Mouse (Mus musculus) erythroblast, embryonic 14.5 days (primary cell): ENCODE data around the gene Hist1h1d. TPM values are rescaled to one million over a fixed set of nuclear protein-coding genes. Genes with fewer than 3 reads are reported as not detected.
"Not testable (repeated sequence)": the region's sequence is repeated elsewhere in the genome, so short reads cannot be mapped to it uniquely, and the experiment has no call there.

Experiments used
- H3K27me3 ChIP-seq: 2 replicates; pipeline ENCODE4 v1.6.1; 2012; ENCODE audit warnings: inconsistent platforms; ENCODE audit not compliant: control insufficient read depth
- H3K36me3 ChIP-seq: 2 replicates; pipeline ENCODE4 v1.6.1; 2012; ENCODE audit warnings: mild to moderate bottlenecking, inconsistent platforms; ENCODE audit not compliant: control insufficient read depth
- H3K4me1 ChIP-seq: 2 replicates; pipeline ENCODE4 v1.6.1; 2012; ENCODE audit warnings: inconsistent platforms; ENCODE audit not compliant: control insufficient read depth
- H3K4me3 ChIP-seq: replicated peaks from 2 replicates; pipeline ENCODE3; 2012; ENCODE audit warnings: moderate library complexity, mild to moderate bottlenecking, inconsistent platforms
- H3K9me3 ChIP-seq: 2 replicates; pipeline ENCODE4 v1.6.1; 2012; ENCODE audit warnings: low read length, inconsistent platforms, mixed read lengths; ENCODE audit not compliant: control insufficient read depth
- GATA1 ChIP-seq: IDR thresholded peaks from 2 replicates; pipeline ENCODE4 v1.6.1; 2012; ENCODE audit warnings: low read length, inconsistent platforms, mixed read lengths
- TAL1 ChIP-seq: IDR thresholded peaks from 3 replicates; pipeline ENCODE4 v1.6.1; 2012; ENCODE audit warnings: low read length, inconsistent platforms, mixed read lengths
- polyA plus RNA-seq: library from polyadenylated mRNA; stranded (reverse); fragments of >175 nt; gene quantifications from 2 replicates; pipeline ENCODE4 v1.2.3, GENCODE M21; 2012

Hist1h1d gene
- polyA plus RNA-seq, 1 experiment, result 0.95 TPM

GRCm38 (mm10) chr13:23586940-23587225, 33.8 kb downstream of the Hist1h1d start:
- Histone ChIP-seq H3K9me3 (peaks cover 2% of the 10 kb centered on the region; the same call in 1 of the 2 replicates), H3K4me3 (peak overlapping the region; percentile 67), H3K4me1 (peaks cover 58% of the 10 kb centered on the region), H3K36me3 (peaks cover 6% of the 10 kb centered on the region), H3K27me3 (no peaks in the 10 kb centered on the region)
- no peak for TF ChIP-seq TAL1

GRCm38 (mm10) chr13:23591206-23591605, 38.1 kb downstream of the Hist1h1d start:
- Histone ChIP-seq H3K9me3 (peaks cover 3% of the 10 kb centered on the region; the same call in 1 of the 2 replicates), H3K36me3 (peaks cover 5% of the 10 kb centered on the region), H3K4me1 (peaks cover 69% of the 10 kb centered on the region), H3K27me3 (no peaks in the 10 kb centered on the region), H3K4me3 (no peak overlapping the region)
- no peak for TF ChIP-seq GATA1
- TF ChIP-seq TAL1, result no peak

- peaks cover 69% of the 10 kb centered on the region for H3K4me1 ChIP-seq
- H3K4me3 ChIP-seq, H3K27me3 ChIP-seq, H3K9me3 ChIP-seq, H3K36me3 ChIP-seq: not testable (repeated sequence)
These were observed 38.8 kb downstream of the Hist1h1d start for GRCm38 (mm10) chr13:23591886-23592285.

DNA sequence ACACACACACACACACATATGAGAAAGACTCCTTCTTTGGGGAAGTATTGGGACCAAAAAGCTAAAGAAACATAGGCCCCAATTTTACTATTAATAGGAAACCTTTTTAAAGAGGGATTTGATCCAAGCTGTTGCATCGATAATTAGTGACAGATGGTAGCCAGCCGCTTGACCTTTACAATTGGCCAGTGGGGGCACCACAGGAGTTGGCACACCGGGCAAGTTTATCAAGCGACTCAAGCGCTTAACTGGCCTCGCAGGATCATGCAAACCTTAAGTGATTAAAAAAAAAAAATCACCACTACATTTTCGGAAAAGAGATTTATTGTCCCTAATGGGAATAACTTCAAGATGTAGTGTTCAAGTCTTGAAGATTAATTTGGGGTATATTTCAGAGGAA, 39.6 kb downstream of the Hist1h1d start:
- Histone ChIP-seq H3K4me1 (peaks cover 73% of the 10 kb centered on the region), H3K36me3 (peaks cover 11% of the 10 kb centered on the region), H3K27me3 (no peaks in the 10 kb centered on the region), H3K9me3 (peaks cover 3% of the 10 kb centered on the region; the same call in 1 of the 2 replicates), H3K4me3 (no peak overlapping the region)
- no peak for TF ChIP-seq TAL1
- TF ChIP-seq GATA1, result no peak

DNA sequence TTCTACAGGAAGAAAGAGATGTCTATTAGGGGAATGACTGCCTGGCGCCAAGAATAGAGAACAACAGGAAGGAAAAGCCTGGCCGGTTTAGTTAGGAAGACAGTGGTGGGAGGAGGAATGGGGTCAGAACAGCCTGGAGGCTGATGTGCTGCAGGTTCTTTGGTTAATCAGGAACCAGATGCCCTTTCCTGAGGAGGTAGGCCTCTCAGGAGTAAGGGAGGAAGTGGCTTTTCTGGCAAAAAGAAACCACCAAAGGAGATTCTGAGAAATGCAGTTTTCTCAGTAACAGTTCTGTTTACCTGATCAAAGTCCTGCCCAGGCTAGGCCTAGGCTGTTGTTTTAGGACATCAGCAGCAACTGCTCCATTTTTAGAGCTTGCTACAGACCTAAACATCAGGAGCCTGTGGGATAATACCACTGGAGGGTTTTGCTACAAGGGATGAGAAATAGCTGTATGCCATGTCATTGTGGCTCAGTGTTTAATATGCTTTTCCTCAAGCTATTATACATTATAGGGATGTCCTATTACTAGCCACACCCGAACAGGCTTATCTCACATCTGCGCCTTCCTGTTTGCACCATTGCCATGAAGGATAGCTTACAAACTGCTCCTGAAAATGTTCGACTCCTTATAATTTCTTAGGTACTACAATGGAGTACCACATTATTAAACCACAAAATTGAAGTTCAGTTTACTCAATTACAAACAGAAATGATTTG, 40.1 kb downstream of the Hist1h1d start:
- no peaks in the 10 kb centered on the region for H3K27me3 ChIP-seq
- H3K36me3 ChIP-seq, result peaks cover 11% of the 10 kb centered on the region
- H3K4me1 ChIP-seq, result peaks cover 74% of the 10 kb centered on the region

DNA sequence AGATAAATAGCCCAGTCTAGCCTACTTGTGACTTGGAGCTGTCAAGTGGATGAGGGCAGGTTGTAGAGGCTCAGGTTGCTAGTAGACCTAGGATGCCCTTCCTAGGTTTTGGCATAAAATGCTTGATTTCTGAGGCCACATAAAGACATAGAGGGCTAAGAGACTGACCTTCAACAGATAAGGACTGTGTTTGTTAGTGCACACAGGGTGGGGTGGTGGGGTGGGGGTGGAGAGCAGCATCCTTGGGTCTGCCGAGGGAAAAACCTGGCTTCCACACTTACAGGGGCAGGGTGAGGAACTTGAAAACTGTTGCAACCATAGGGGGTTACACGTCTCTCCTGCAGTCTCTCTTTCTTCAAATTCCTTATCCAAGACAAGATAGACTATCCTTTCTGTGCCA, 42.1 kb downstream of the Hist1h1d start:
- Histone ChIP-seq H3K9me3 (peaks cover 3% of the 10 kb centered on the region; the same call in 1 of the 2 replicates), H3K4me3 (peak overlapping the region; percentile 45), H3K4me1 (peaks cover 72% of the 10 kb centered on the region), H3K36me3 (peaks cover 9% of the 10 kb centered on the region), H3K27me3 (no peaks in the 10 kb centered on the region)
- TF ChIP-seq TAL1 (no peak), GATA1 (no peak)

More for the DNA sequence above, 40.1 kb downstream of the Hist1h1d start:
- TF ChIP-seq TAL1 (no peak), GATA1 (peak; percentile 59)
- Histone ChIP-seq H3K4me3 (no peak overlapping the region), H3K9me3 (peaks cover 3% of the 10 kb centered on the region; the same call in 1 of the 2 replicates)

GRCm38 (mm10) chr13:23595622-23596372, 42.7 kb downstream of the Hist1h1d start:
- peak overlapping the region; percentile 45 for H3K4me3 ChIP-seq
- peak; percentile 92 for TF ChIP-seq TAL1
- peak; percentile 89 for TF ChIP-seq GATA1
- peaks cover 72% of the 10 kb centered on the region for H3K4me1 ChIP-seq
- H3K27me3 ChIP-seq, result no peaks in the 10 kb centered on the region
- peaks cover 9% of the 10 kb centered on the region for H3K36me3 ChIP-seq
- peaks cover 3% of the 10 kb centered on the region; the same call in 1 of the 2 replicates for H3K9me3 ChIP-seq

GRCm38 (mm10) chr13:23597957-23598356, 44.9 kb downstream of the Hist1h1d start:
- Histone ChIP-seq H3K27me3 (no peaks in the 10 kb centered on the region), H3K36me3 (peaks cover 9% of the 10 kb centered on the region), H3K4me3 (peak overlapping the region; percentile 42), H3K4me1 (peaks cover 69% of the 10 kb centered on the region), H3K9me3 (peaks cover 4% of the 10 kb centered on the region)
- no peak for TF ChIP-seq GATA1
- TF ChIP-seq TAL1, result no peak

GRCm38 (mm10) chr13:23603182-23603699, 50.2 kb downstream of the Hist1h1d start:
- peaks cover 27% of the 10 kb centered on the region for H3K36me3 ChIP-seq
- H3K9me3 ChIP-seq, result peaks cover 4% of the 10 kb centered on the region
- H3K27me3 ChIP-seq, result no peaks in the 10 kb centered on the region
- no peak for TF ChIP-seq GATA1
- no peak for TF ChIP-seq TAL1
- H3K4me1 ChIP-seq, result peaks cover 44% of the 10 kb centered on the region
- no peak overlapping the region for H3K4me3 ChIP-seq
